ENCODE assay signal across 18 mouse cellular contexts in genomic region chr1:174771871-174772281, GRCm38 (mm10).
A peak's percentile ranks its signal among the peaks of the same experiment; 100 is the strongest.
DNase-seq lines count a peak whose midpoint lies in the region; ATAC-seq and TF ChIP-seq lines count a peak whose summit lies in the region.
"Had no signal": no experiment of that assay in that cellular context is flagged by ENCODE, and none has a peak within 500 bp of the region (broad histone marks: within the 10 kb centered on the region; RNA-seq: fewer than 3 reads in every experiment).

No protein-coding gene starts in this region.

- TF ChIP-seq POLR2A in embryonic fibroblast, embryonic 13.5 days (IDR thresholded peaks at IDR 0.05; ENCODE audit: low read depth, low read length) = no peak

- intact Hi-C loops in gastrocnemius, adult 2 months (cut with DNase I) = no loop called here
- intact Hi-C loops in gastrocnemius, postnatal 36 days (cut with DNase I) = no loop called here

- TF ChIP-seq CTCF in gastrocnemius, adult 2 months (IDR thresholded peaks at IDR 0.05) = no peak
- no peak for TF ChIP-seq CTCF in embryonic fibroblast, embryonic 13.5 days (IDR thresholded peaks at IDR 0.05; ENCODE audit: borderline replicate concordance, insufficient read depth, low read length)

- DNase-seq in gastrocnemius, adult 2 months = no peak
- no peak for DNase-seq in gastrocnemius, postnatal 4 days (ENCODE audit: low spot score in 2 of 2)
- peak; percentile 24 for DNase-seq in Muller cell, postnatal 12 days (ENCODE audit: inconsistent ontology term)
- no peak for DNase-seq in urinary bladder, postnatal 36 days (ENCODE audit: low spot score in 2 of 2)
- DNase-seq in gastrocnemius, postnatal 36 days = no peak
- DNase-seq: B cell, adult 2 months; cerebellum, adult 11 months; heart, postnatal 10 days; layer of hippocampus, adult 9-11 months; right cerebral cortex, adult 18-20 months; thymus, adult 18-20 months had no signal

- H3K9ac ChIP-seq in lung, embryonic 16.5 days (ENCODE audit: low read length) = no peak overlapping the region
- no peak overlapping the region for H3K9ac ChIP-seq in forebrain, embryonic 12.5 days
- H3K9ac ChIP-seq: liver, embryonic 14.5 days; midbrain, embryonic 13.5 days had no signal

- H3K27me3 ChIP-seq in lung, embryonic 16.5 days (ENCODE audit: control insufficient read depth, insufficient read depth, low read depth, low read length) = no peaks in the 10 kb centered on the region
- no peaks in the 10 kb centered on the region for H3K27me3 ChIP-seq in forebrain, embryonic 12.5 days
- H3K27me3 ChIP-seq: midbrain, embryonic 13.5 days had no signal

- WGBS in lung, embryonic 16.5 days = 44% methylated on average over 4 of the region's 4 CpGs
- WGBS in forebrain, embryonic 12.5 days = 85% methylated on average over 4 of the region's 4 CpGs

- peak overlapping the region; percentile 54 for H3K27ac ChIP-seq in gastrocnemius, adult 2 months
- H3K27ac ChIP-seq in embryonic fibroblast, embryonic 13.5 days (ENCODE audit: insufficient read depth, low read length) = peak overlapping the region; percentile 4; the same call in 1 of the 2 replicates
- no peak overlapping the region for H3K27ac ChIP-seq in lung, embryonic 16.5 days (ENCODE audit: low read length)
- H3K27ac ChIP-seq in forebrain, embryonic 12.5 days = no peak overlapping the region
- H3K27ac ChIP-seq: liver, embryonic 14.5 days; midbrain, embryonic 13.5 days had no signal

- H3K36me3 ChIP-seq in lung, embryonic 16.5 days (ENCODE audit: control insufficient read depth, insufficient read depth, low read length) = no peaks in the 10 kb centered on the region
- H3K36me3 ChIP-seq in forebrain, embryonic 12.5 days (replicated peaks) = no peaks in the 10 kb centered on the region
- H3K36me3 ChIP-seq: midbrain, embryonic 13.5 days had no signal

- no peak overlapping the region for H3K4me2 ChIP-seq in lung, embryonic 16.5 days (ENCODE audit: low read depth, low read length)
- no peak overlapping the region for H3K4me2 ChIP-seq in forebrain, embryonic 12.5 days
- H3K4me2 ChIP-seq: midbrain, embryonic 13.5 days had no signal

- H3K4me3 ChIP-seq in gastrocnemius, adult 2 months = no peak overlapping the region
- H3K4me3 ChIP-seq in embryonic fibroblast, embryonic 13.5 days (ENCODE audit: insufficient read depth, low read length) = no peak overlapping the region
- no peak overlapping the region for H3K4me3 ChIP-seq in lung, embryonic 16.5 days (ENCODE audit: low read length)
- no peak overlapping the region for H3K4me3 ChIP-seq in forebrain, embryonic 12.5 days (replicated peaks)
- H3K4me3 ChIP-seq: erythroblast, embryonic 14.5 days; midbrain, embryonic 13.5 days had no signal

- H3K4me1 ChIP-seq in embryonic fibroblast, embryonic 13.5 days (ENCODE audit: control insufficient read depth, insufficient read depth, low read length) = peaks cover 3% of the 10 kb centered on the region; the same call in 1 of the 2 replicates
- no peaks in the 10 kb centered on the region for H3K4me1 ChIP-seq in lung, embryonic 16.5 days (replicated peaks; ENCODE audit: control insufficient read depth, insufficient read depth, low read length)
- no peaks in the 10 kb centered on the region for H3K4me1 ChIP-seq in forebrain, embryonic 12.5 days
- H3K4me1 ChIP-seq: midbrain, embryonic 13.5 days had no signal

- H3K9me3 ChIP-seq in lung, embryonic 16.5 days (ENCODE audit: control insufficient read depth, low read length) = no peaks in the 10 kb centered on the region
- no peaks in the 10 kb centered on the region for H3K9me3 ChIP-seq in forebrain, embryonic 12.5 days
- H3K9me3 ChIP-seq: midbrain, embryonic 13.5 days had no signal

- ATAC-seq in lung, embryonic 16.5 days (ENCODE audit: low read depth) = peak; percentile 52; the same call in 1 of the 2 replicates
- ATAC-seq in forebrain, embryonic 12.5 days (ENCODE audit: low FRiP score) = no peak
- ATAC-seq: hindbrain, embryonic 16.5 days; midbrain, embryonic 13.5 days had no signal

Comparison
In these comparisons a context has a peak if more than half of its experiments do, and no peak if none do; other contexts are left out.
1. H3K27ac ChIP-seq: peak in gastrocnemius, adult 2 months (single experiment) and embryonic fibroblast, embryonic 13.5 days (single experiment); none in lung, embryonic 16.5 days (single experiment) and forebrain, embryonic 12.5 days (single experiment).